Mouse (Mus musculus): ENCODE results near the gene Slc25a38. TPM values are rescaled to one million over a fixed set of nuclear protein-coding genes. Genes with fewer than 3 reads are reported as not detected.
"Not testable (repeated sequence)": the region's sequence is repeated elsewhere in the genome, so short reads cannot be mapped to it uniquely, and the experiment has no call there.

The Slc25a38 gene
- polyA plus RNA-seq, 1 experiment: 154 TPM

GRCm38 (mm10) chr9:120089125-120089524 lies 21.0 kb upstream of the Slc25a38 start:
- no peaks in the 10 kb centered on the region for H3K4me1 ChIP-seq (ENCODE audit: control insufficient read depth, insufficient read depth, low read length)
- no peak overlapping the region for H3K4me3 ChIP-seq (replicated peaks; ENCODE audit: control insufficient read depth, low read depth, low read length)
- H3K27ac ChIP-seq (ENCODE audit: control insufficient read depth, insufficient read depth, low read depth, low read length, poor library complexity): no peak overlapping the region
- TF ChIP-seq CTCF (IDR thresholded peaks at IDR 0.05; ENCODE audit: control insufficient read depth, insufficient read depth, low read length) (no peak), POLR2A (IDR thresholded peaks at IDR 0.05; ENCODE audit: borderline replicate concordance, control insufficient read depth, low read depth, low read length) (no peak)
- WGBS: 90% methylated on average over 7 of the region's 7 CpGs

DNA sequence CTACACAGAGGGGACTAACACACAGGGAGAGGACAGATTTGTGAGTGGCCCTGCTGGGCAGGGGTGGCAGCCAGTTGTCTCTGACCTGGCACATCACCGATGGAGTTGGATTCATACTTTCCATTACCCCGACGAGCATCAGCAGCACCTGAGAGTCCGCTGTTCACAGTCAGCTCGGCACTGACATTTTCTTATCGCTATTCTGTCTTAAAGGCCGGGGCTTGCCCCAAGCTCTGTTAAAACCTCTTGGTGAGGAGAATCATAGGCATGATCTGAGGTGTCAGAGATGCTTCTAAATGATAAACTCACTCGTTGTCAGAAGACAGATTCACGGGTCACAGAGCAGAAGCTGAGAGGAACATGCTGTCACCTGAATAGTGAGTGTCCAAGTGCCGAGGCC lies 19.1 kb upstream of the Slc25a38 start:
- no peak overlapping the region for H3K27ac ChIP-seq (ENCODE audit: control insufficient read depth, insufficient read depth, low read depth, low read length, poor library complexity)
- 76% methylated on average over 10 of the region's 10 CpGs for WGBS
- H3K4me1 ChIP-seq (ENCODE audit: control insufficient read depth, insufficient read depth, low read length): no peaks in the 10 kb centered on the region

GRCm38 (mm10) chr9:120091696-120092238 lies 18.4 kb upstream of the Slc25a38 start, which contains the start of gene Ccr8:
Gene Ccr8 (plus strand): TSS chr9:120092114.
- no peak within 1 kb of the TSS for H3K4me3 ChIP-seq (replicated peaks; ENCODE audit: control insufficient read depth, low read depth, low read length)
- 74% methylated on average over 5 of the region's 5 CpGs for WGBS
- no peak within 1 kb of the TSS for H3K27ac ChIP-seq (ENCODE audit: control insufficient read depth, insufficient read depth, low read depth, low read length, poor library complexity)
- TF ChIP-seq CTCF (IDR thresholded peaks at IDR 0.05; ENCODE audit: control insufficient read depth, insufficient read depth, low read length) (no peak), POLR2A (IDR thresholded peaks at IDR 0.05; ENCODE audit: borderline replicate concordance, control insufficient read depth, low read depth, low read length) (no peak)
- H3K4me1 ChIP-seq (ENCODE audit: control insufficient read depth, insufficient read depth, low read length): no peaks in the 10 kb centered on the region

More for the DNA sequence above, 19.1 kb upstream of the Slc25a38 start:
- no peak overlapping the region for H3K4me3 ChIP-seq (replicated peaks; ENCODE audit: control insufficient read depth, low read depth, low read length)
- TF ChIP-seq CTCF (IDR thresholded peaks at IDR 0.05; ENCODE audit: control insufficient read depth, insufficient read depth, low read length) (no peak), POLR2A (IDR thresholded peaks at IDR 0.05; ENCODE audit: borderline replicate concordance, control insufficient read depth, low read depth, low read length) (no peak)

- WGBS: 82% methylated on average over 13 of the region's 13 CpGs
- Histone ChIP-seq H3K27ac (ENCODE audit: control insufficient read depth, insufficient read depth, low read depth, low read length, poor library complexity) (no peak overlapping the region), H3K4me1 (ENCODE audit: control insufficient read depth, insufficient read depth, low read length) (no peaks in the 10 kb centered on the region), H3K4me3 (replicated peaks; ENCODE audit: control insufficient read depth, low read depth, low read length) (no peak overlapping the region)
- TF ChIP-seq POLR2A (IDR thresholded peaks at IDR 0.05; ENCODE audit: borderline replicate concordance, control insufficient read depth, low read depth, low read length) (no peak), CTCF (IDR thresholded peaks at IDR 0.05; ENCODE audit: control insufficient read depth, insufficient read depth, low read length) (no peak)
Measured at GRCm38 (mm10) chr9:120093701-120094100, 16.5 kb upstream of the Slc25a38 start.

DNA sequence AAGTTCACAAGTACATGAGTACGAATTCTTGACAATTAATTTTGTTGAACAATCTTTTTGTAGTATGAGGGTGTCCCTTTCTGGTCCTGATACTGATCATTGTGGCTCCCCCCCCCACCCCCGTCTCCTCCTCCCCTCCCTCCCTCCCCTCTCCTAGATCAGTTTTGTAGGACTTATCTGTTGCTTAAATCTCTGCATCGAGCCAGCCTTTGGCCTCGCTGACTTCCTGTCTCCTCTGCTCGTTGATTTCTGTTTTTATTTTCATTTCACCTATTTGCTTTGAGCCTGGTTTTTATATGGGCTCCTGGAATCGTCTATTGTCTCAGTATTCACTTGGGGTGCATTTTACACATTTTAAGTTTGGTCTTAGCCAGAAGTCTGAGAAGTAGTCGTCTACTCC lies 14.3 kb upstream of the Slc25a38 start:
- no peak for TF ChIP-seq POLR2A (IDR thresholded peaks at IDR 0.05; ENCODE audit: borderline replicate concordance, control insufficient read depth, low read depth, low read length)
- no peak for TF ChIP-seq CTCF (IDR thresholded peaks at IDR 0.05; ENCODE audit: control insufficient read depth, insufficient read depth, low read length)
- WGBS: 8% methylated on average over 7 of the region's 7 CpGs
- H3K4me3 ChIP-seq (replicated peaks; ENCODE audit: control insufficient read depth, low read depth, low read length): no peak overlapping the region
- H3K4me1 ChIP-seq (ENCODE audit: control insufficient read depth, insufficient read depth, low read length): no peaks in the 10 kb centered on the region
- no peak overlapping the region for H3K27ac ChIP-seq (ENCODE audit: control insufficient read depth, insufficient read depth, low read depth, low read length, poor library complexity)

DNA sequence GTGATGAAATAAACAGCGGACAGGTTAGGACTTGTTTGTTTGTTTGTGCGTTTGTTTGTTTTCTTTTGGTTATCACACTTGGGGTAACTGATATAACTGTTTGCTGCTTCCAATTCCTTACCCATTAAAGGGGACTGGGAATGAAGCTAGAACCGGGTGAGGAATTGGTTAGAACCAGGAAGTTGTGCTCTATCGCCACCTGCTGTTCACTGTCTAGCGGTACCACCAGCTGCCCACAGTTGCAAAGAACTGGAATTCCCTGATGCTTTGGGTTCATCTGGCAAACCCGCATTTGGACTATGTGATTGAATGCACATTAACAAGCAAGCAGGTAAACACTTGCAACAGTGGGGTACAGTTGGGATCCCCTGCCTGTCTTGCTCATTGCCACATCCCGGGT lies 11.5 kb upstream of the Slc25a38 start:
- TF ChIP-seq CTCF (IDR thresholded peaks at IDR 0.05; ENCODE audit: control insufficient read depth, insufficient read depth, low read length) (peak; percentile 87), POLR2A (IDR thresholded peaks at IDR 0.05; ENCODE audit: borderline replicate concordance, control insufficient read depth, low read depth, low read length) (no peak)
- Histone ChIP-seq H3K4me1 (ENCODE audit: control insufficient read depth, insufficient read depth, low read length) (no peaks in the 10 kb centered on the region), H3K27ac (ENCODE audit: control insufficient read depth, insufficient read depth, low read depth, low read length, poor library complexity) (no peak overlapping the region), H3K4me3 (replicated peaks; ENCODE audit: control insufficient read depth, low read depth, low read length) (no peak overlapping the region)
- WGBS: 28% methylated on average over 7 of the region's 7 CpGs

- H3K4me1 ChIP-seq (ENCODE audit: control insufficient read depth, insufficient read depth, low read length): no peaks in the 10 kb centered on the region
- H3K27ac ChIP-seq (ENCODE audit: control insufficient read depth, insufficient read depth, low read depth, low read length, poor library complexity): no peak overlapping the region
- WGBS: 75% methylated on average over 8 of the region's 8 CpGs
- no peak overlapping the region for H3K4me3 ChIP-seq (replicated peaks; ENCODE audit: control insufficient read depth, low read depth, low read length)
- TF ChIP-seq CTCF (IDR thresholded peaks at IDR 0.05; ENCODE audit: control insufficient read depth, insufficient read depth, low read length) (no peak), POLR2A (IDR thresholded peaks at IDR 0.05; ENCODE audit: borderline replicate concordance, control insufficient read depth, low read depth, low read length) (no peak)
Measured at GRCm38 (mm10) chr9:120099304-120099703, 10.9 kb upstream of the Slc25a38 start.

GRCm38 (mm10) chr9:120101165-120101564 lies 9.0 kb upstream of the Slc25a38 start:
- WGBS: 76% methylated on average over 2 of the region's 2 CpGs
- no peak overlapping the region for H3K4me3 ChIP-seq (replicated peaks; ENCODE audit: control insufficient read depth, low read depth, low read length)
- H3K27ac ChIP-seq (ENCODE audit: control insufficient read depth, insufficient read depth, low read depth, low read length, poor library complexity): no peak overlapping the region
- no peaks in the 10 kb centered on the region for H3K4me1 ChIP-seq (ENCODE audit: control insufficient read depth, insufficient read depth, low read length)
- TF ChIP-seq POLR2A (IDR thresholded peaks at IDR 0.05; ENCODE audit: borderline replicate concordance, control insufficient read depth, low read depth, low read length): no peak
- TF ChIP-seq CTCF (IDR thresholded peaks at IDR 0.05; ENCODE audit: control insufficient read depth, insufficient read depth, low read length): no peak

DNA sequence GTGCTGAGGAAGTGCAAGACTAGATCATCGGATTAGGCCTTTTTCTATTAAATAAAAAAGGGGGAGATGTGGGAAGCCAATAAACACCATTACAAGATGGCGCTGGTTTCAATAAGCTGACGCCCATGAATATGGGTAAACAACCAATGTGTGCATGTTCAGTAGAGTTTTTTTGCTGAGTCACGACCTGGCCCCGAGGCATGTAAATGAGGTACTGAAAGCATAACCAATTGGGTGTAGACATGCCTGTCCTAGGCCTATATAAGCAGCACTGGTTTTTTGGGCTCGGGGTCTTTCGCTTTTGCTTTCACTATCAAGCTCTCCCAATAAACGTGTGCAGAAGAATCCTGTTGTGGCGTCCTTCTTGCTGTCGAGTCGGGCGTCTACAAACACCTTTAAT lies 1.2 kb upstream of the Slc25a38 start:
- not testable (repeated sequence) for H3K27ac ChIP-seq (ENCODE audit: control insufficient read depth, insufficient read depth, low read depth, low read length, poor library complexity); H3K4me3 ChIP-seq (replicated peaks; ENCODE audit: control insufficient read depth, low read depth, low read length); H3K4me1 ChIP-seq (ENCODE audit: control insufficient read depth, insufficient read depth, low read length)
- 84% methylated on average over 12 of the region's 12 CpGs for WGBS

All from bone marrow, adult 2 months (tissue).